Mouse (Mus musculus) ES-Bruce4 (cell line): Measurements from ENCODE around the gene Adprhl2. TPM values are rescaled to one million over a fixed set of nuclear protein-coding genes. Genes with fewer than 3 reads are reported as not detected.

Source experiments
- H3K27ac ChIP-seq: 2 replicates; pipeline ENCODE4 v1.5.1; 2012; ENCODE audit warnings: low read length, inconsistent platforms; ENCODE audit not compliant: insufficient read depth
- H3K27me3 ChIP-seq: 2 replicates; pipeline ENCODE4 v1.6.1; 2012; ENCODE audit warnings: mild to moderate bottlenecking, low read length, inconsistent platforms; ENCODE audit not compliant: control insufficient read depth, poor library complexity, insufficient read depth, severe bottlenecking
- H3K36me3 ChIP-seq: 2 replicates; pipeline ENCODE4 v1.6.1; 2012; ENCODE audit warnings: inconsistent platforms, mild to moderate bottlenecking, low read length, moderate library complexity; ENCODE audit not compliant: control insufficient read depth, poor library complexity, insufficient read depth, severe bottlenecking
- H3K4me1 ChIP-seq: one replicate; pipeline ENCODE4 v1.8.1; 2011; ENCODE audit warnings: low read length; ENCODE audit not compliant: control insufficient read depth, insufficient read depth
- H3K4me3 ChIP-seq: 2 replicates; pipeline ENCODE4 v1.5.1; 2011; ENCODE audit warnings: low read depth, mild to moderate bottlenecking, low read length
- H3K9ac ChIP-seq: 2 replicates; pipeline ENCODE4 v1.6.1; 2012; ENCODE audit warnings: low read depth, mild to moderate bottlenecking, inconsistent platforms; ENCODE audit not compliant: poor library complexity, severe bottlenecking
- H3K9me3 ChIP-seq: replicated peaks from 2 replicates; pipeline ENCODE4 v1.6.1; 2012; ENCODE audit warnings: mild to moderate bottlenecking, low read length, inconsistent platforms; ENCODE audit not compliant: control insufficient read depth, poor library complexity, insufficient read depth, severe bottlenecking
- CTCF ChIP-seq: IDR thresholded peaks from one replicate; pipeline ENCODE4 v1.8.1; 2011; ENCODE audit warnings: low read depth, low read length
- EP300 ChIP-seq: IDR thresholded peaks from 2 replicates; pipeline ENCODE4 v1.6.1; 2011; ENCODE audit warnings: low read depth, low read length; ENCODE audit not compliant: insufficient read depth
- POLR2A ChIP-seq: IDR thresholded peaks from one replicate; pipeline ENCODE4 v1.8.1; 2011; ENCODE audit warnings: low read length; ENCODE audit not compliant: insufficient read depth
- polyA plus RNA-seq: library from polyadenylated mRNA; stranded (reverse); fragments of >200 nt; gene quantifications from 2 replicates; pipeline ENCODE4 v1.2.4, GENCODE M21; 2011; ENCODE audit warnings: low read depth; ENCODE audit not compliant: missing spikeins, insufficient read depth, insufficient read length

Adprhl2 gene
- polyA plus RNA-seq, 1 experiment, result 31.4 TPM

DNA sequence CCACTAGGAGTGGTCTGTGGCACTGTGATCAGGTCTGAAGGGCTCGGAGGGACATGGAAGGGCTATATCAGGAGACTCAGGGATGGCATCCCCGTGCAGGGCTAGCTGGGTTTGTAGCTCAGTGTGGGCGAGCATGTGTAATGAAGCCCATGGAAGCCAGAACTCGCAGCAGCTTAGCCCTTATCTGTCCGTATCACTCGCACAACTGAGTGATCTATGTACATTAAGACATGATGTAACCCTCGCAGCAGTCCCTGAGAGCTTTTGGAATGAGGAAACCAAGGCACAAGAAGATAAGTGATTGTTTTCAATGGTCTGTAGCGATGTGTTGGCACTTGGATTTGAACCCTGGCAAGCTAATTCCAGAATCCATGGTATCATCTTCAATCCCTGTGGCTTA is 37.9 kb downstream of the Adprhl2 start:
- Histone ChIP-seq H3K36me3 (no peaks in the 10 kb centered on the region), H3K27me3 (peaks cover 11% of the 10 kb centered on the region; the same call in 1 of the 2 replicates), H3K9ac (no peak overlapping the region), H3K9me3 (no peaks in the 10 kb centered on the region), H3K4me3 (no peak overlapping the region), H3K4me1 (no peaks in the 10 kb centered on the region), H3K27ac (no peak overlapping the region)
- TF ChIP-seq CTCF (no peak), EP300 (no peak), POLR2A (no peak)

DNA sequence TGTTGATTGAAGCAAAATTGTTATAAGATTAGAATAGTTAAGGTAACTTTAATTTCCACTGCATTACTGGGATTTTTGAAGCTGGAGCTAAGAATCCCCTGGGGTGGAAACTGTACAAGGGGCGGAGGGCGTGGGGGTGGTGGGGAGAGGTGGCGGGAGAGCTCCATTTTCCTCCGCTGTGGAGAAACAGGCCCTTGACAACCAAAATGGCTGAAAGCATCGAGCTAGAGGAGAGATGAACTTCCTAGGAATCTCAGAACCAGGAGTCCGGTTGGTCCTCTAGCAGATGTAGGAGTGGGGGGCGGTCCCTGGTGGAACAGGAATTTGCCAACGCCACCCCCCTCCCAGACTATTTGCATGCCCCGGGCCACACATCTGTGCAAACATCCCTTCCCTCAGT is 39.8 kb downstream of the Adprhl2 start:
- no peak overlapping the region for H3K27ac ChIP-seq
- H3K27me3 ChIP-seq, result peaks cover 9% of the 10 kb centered on the region; the same call in 1 of the 2 replicates
- no peak overlapping the region for H3K4me3 ChIP-seq
- TF ChIP-seq EP300 (no peak), CTCF (no peak), POLR2A (no peak)
- H3K9me3 ChIP-seq, result no peaks in the 10 kb centered on the region
- no peaks in the 10 kb centered on the region for H3K4me1 ChIP-seq
- H3K36me3 ChIP-seq, result no peaks in the 10 kb centered on the region
- no peak overlapping the region for H3K9ac ChIP-seq

DNA sequence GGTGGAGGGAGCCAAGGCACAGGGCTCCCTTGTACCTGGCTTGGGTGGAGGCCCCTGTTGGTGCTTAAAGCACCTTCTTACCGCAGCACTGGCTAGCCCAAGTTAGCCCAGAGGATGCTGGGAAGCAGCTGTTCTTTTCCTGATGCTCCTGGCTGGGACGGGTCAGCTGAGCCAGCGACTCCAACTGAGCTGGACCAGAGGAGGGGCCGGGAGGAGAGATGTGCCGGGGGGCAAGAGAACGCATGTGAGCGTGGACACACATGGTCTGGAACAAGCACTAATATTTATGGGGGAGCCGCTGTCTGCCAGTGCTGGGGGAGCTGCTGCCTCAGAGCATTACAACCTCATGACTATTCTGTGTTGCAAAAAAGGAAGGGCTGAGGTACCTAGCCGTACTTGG is 42.5 kb downstream of the Adprhl2 start:
- no peak overlapping the region for H3K27ac ChIP-seq
- H3K4me3 ChIP-seq, result peak overlapping the region; percentile 31
- H3K9ac ChIP-seq, result peak overlapping the region; percentile 9; the same call in 1 of the 2 replicates
- TF ChIP-seq POLR2A (peak; percentile 26), EP300 (no peak), CTCF (no peak)
- H3K4me1 ChIP-seq, result no peaks in the 10 kb centered on the region
- H3K36me3 ChIP-seq, result no peaks in the 10 kb centered on the region
- H3K27me3 ChIP-seq, result no peaks in the 10 kb centered on the region
- H3K9me3 ChIP-seq, result no peaks in the 10 kb centered on the region

- no peak overlapping the region for H3K27ac ChIP-seq
- H3K4me3 ChIP-seq, result peak overlapping the region; percentile 31
- no peaks in the 10 kb centered on the region for H3K36me3 ChIP-seq
- H3K9ac ChIP-seq, result peak overlapping the region; percentile 9; the same call in 1 of the 2 replicates
- H3K9me3 ChIP-seq, result no peaks in the 10 kb centered on the region
- H3K4me1 ChIP-seq, result no peaks in the 10 kb centered on the region
- no peak for TF ChIP-seq CTCF
- TF ChIP-seq POLR2A, result no peak
- TF ChIP-seq EP300, result no peak
- H3K27me3 ChIP-seq, result no peaks in the 10 kb centered on the region
Measured at GRCm38 (mm10) chr4:126278565-126278915, 43.0 kb downstream of the Adprhl2 start.

DNA sequence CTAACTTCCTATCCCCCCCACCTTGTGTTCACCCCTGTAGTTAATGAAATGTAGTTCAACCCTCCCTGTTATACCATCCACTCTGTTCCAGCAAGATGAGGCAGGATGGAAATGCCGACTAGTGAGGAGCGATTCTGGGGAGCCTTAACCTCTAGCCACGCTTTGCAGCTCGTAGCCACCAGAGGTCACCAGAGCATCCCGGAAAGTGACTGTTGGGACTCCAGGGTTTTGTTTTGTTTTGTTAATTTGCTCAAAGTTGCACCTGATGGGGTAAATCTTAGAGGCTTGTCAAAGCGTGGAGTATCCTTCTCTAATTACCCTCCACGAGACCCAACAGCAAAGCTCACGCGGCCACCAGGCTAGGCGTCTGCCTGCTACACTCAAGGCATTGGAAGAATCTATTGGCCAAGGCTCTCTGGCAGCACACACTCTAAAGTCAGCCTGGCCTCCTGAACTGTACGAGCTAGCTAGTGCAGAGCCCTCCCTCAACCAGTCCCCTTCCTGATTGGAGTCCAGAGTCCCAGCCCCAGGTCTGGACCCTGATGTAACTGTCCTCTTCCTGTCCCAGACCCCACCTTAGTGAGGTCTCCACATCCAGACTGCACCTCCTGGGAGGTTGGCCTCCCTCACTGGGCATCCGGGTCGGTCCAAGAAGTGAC is 43.5 kb downstream of the Adprhl2 start:
- Histone ChIP-seq H3K4me3 (peak overlapping the region; percentile 31), H3K27me3 (no peaks in the 10 kb centered on the region), H3K4me1 (no peaks in the 10 kb centered on the region), H3K27ac (no peak overlapping the region; the same call in 1 of the 2 replicates), H3K36me3 (no peaks in the 10 kb centered on the region), H3K9ac (peak overlapping the region; percentile 9; the same call in 1 of the 2 replicates), H3K9me3 (no peaks in the 10 kb centered on the region)
- TF ChIP-seq EP300, result 0 out of 2 replicates have a peak, but pooled peaks have one; percentile 39
- peak; percentile 86 for TF ChIP-seq CTCF
- no peak for TF ChIP-seq POLR2A

DNA sequence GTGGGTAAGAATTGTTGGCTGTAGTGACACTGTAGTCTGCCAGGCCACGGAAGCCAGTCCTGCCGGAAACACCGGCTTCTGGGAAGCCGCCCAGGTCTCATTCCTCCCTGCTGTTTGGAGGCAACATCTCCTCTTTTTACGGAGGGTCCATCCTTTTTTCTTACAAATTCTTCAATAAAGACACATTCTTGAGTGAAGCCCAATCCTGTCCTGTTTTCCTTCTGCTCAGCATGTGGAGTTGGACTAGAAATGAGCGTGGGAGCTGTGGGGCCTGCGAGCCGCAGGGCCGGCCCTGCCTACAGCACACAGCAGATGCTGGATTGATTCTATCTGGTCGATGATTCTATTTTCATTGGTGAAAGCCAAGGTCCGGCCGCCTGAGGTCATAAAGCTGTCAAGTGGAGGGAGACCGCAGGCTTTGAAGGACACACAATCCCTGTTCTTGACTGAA is 45.8 kb downstream of the Adprhl2 start:
- no peak overlapping the region for H3K4me3 ChIP-seq
- H3K9ac ChIP-seq, result no peak overlapping the region
- no peaks in the 10 kb centered on the region for H3K27me3 ChIP-seq
- H3K4me1 ChIP-seq, result no peaks in the 10 kb centered on the region
- TF ChIP-seq EP300, result no peak
- no peak for TF ChIP-seq POLR2A
- TF ChIP-seq CTCF, result no peak
- no peak overlapping the region for H3K27ac ChIP-seq
- no peaks in the 10 kb centered on the region for H3K9me3 ChIP-seq
- H3K36me3 ChIP-seq, result no peaks in the 10 kb centered on the region
